Mouse (Mus musculus) kidney, embryonic 14.5 days (tissue): ENCODE measurements around the gene Strap. TPM values are rescaled to one million over a fixed set of nuclear protein-coding genes. Genes with fewer than 3 reads are reported as not detected.

Experiments
- ATAC-seq: fragments of 200-750 bp; cut with Nextera tagmentation; 2 replicates; pipeline ENCODE4 v1.8.0; 2017; ENCODE audit warnings: moderate number of reproducible peaks, mild to moderate bottlenecking, moderate TSS enrichment, moderate library complexity; ENCODE audit not compliant: low FRiP score, low TSS enrichment
- H3K27ac ChIP-seq: fragments of 300-500 bp; sonication (generic); 2 replicates; pipeline ENCODE4 v1.5.1; 2014; ENCODE audit warnings: low read depth, mild to moderate bottlenecking, low read length, moderate library complexity, mixed read lengths
- H3K27me3 ChIP-seq: fragments of 300-500 bp; sonication (generic); 2 replicates; pipeline ENCODE4 v1.6.1; 2014; ENCODE audit warnings: mild to moderate bottlenecking, low read length; ENCODE audit not compliant: control insufficient read depth, insufficient read depth
- H3K36me3 ChIP-seq: fragments of 300-500 bp; sonication (generic); 2 replicates; pipeline ENCODE4 v1.6.1; 2014; ENCODE audit warnings: low read length, mixed read lengths; ENCODE audit not compliant: control insufficient read depth, insufficient read depth
- H3K4me1 ChIP-seq: fragments of 300-500 bp; sonication (generic); 2 replicates; pipeline ENCODE4 v1.6.1; 2014; ENCODE audit warnings: low read length, mixed read lengths; ENCODE audit not compliant: control insufficient read depth, insufficient read depth
- H3K4me2 ChIP-seq: fragments of 300-500 bp; sonication (generic); replicated peaks from 2 replicates; pipeline ENCODE4 v1.6.1; 2014; ENCODE audit warnings: low read depth, mild to moderate bottlenecking, low read length
- H3K4me3 ChIP-seq: fragments of 300-500 bp; sonication (generic); 2 replicates; pipeline ENCODE4 v1.5.1; 2014; ENCODE audit warnings: mild to moderate bottlenecking, low read length
- H3K9ac ChIP-seq: fragments of 300-500 bp; sonication (generic); 2 replicates; pipeline ENCODE4 v1.6.1; 2014; ENCODE audit warnings: low read depth, mild to moderate bottlenecking, low read length, moderate library complexity
- H3K9me3 ChIP-seq: fragments of 300-500 bp; sonication (generic); 2 replicates; pipeline ENCODE4 v1.6.1; 2016; ENCODE audit warnings: low read length; ENCODE audit not compliant: control insufficient read depth
- WGBS: fragments of 180-500 bp; shearing (Covaris S2); extraction: QIAGEN DNeasy Blood & Tissue Kit; methylation state at CpG from one replicate; pipeline ENCODE4 v1.1.7; 2014; 5-methylcytosine and 5-hydroxymethylcytosine counted together
- polyA plus RNA-seq: library from polyadenylated mRNA; unstranded; fragments of >200 nt; fragmentation: Nextera tagmentation; extraction: Ambion mirVana; gene quantifications from 2 replicates; pipeline ENCODE4 v1.2.1, GENCODE M21; 2014

Strap gene
- polyA plus RNA-seq, 1 experiment from 2014 or later, result 200 TPM

- H3K9me3 ChIP-seq, result no peaks in the 10 kb centered on the region
- no peak overlapping the region for H3K4me3 ChIP-seq
- H3K9ac ChIP-seq, result no peak overlapping the region
- H3K27me3 ChIP-seq, result no peaks in the 10 kb centered on the region
- H3K27ac ChIP-seq, result no peak overlapping the region
- no peak for ATAC-seq
- peaks cover 80% of the 10 kb centered on the region for H3K36me3 ChIP-seq
- H3K4me2 ChIP-seq, result no peak overlapping the region
- WGBS, result 82% methylated on average over 5 of the region's 5 CpGs
- H3K4me1 ChIP-seq, result no peaks in the 10 kb centered on the region
Measured at GRCm38 (mm10) chr6:137747174-137747928, 12.5 kb downstream of the Strap start.

DNA sequence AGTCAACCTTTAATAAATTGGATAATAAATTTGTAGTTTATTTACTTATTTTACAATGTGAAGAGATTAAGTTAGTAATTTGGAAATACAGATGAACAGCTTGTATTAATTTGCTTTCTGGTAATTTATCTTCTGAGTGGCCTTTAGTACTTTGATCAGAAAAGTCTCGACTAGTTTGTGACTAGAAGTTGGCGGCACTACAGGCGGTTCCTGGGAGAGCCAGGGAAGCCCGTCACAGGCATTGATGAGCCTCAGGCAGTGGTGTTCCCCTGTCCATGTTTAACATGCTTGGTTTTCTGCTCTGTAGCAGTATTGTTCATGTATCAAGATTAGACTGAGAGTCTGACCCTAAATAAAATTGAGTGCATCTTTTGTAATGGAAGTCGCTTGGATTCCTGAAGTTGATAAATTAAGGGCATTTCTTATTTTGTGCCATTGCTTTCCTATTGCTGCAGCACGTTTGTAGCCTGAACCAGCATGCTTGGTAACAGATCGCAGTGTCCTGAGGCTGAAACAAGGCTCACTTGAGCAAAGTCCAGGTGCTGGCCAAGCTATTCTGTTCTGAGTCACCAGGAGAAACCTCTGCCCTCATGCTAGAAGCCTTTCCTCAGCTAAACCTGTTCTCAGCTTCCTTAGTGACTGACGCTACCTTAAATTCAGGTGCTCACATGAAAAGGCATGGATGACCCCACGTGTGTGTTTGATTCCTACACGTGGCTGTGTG, 16.8 kb downstream of the Strap start:
- H3K4me3 ChIP-seq, result no peak overlapping the region
- no peak overlapping the region for H3K9ac ChIP-seq
- peaks cover 44% of the 10 kb centered on the region for H3K36me3 ChIP-seq
- H3K27ac ChIP-seq, result no peak overlapping the region
- 0 out of 2 replicates have a peak, but pooled peaks cover 4% of the 10 kb centered on the region for H3K4me1 ChIP-seq
- no peak overlapping the region for H3K4me2 ChIP-seq
- 87% methylated on average over 10 of the region's 10 CpGs for WGBS
- no peaks in the 10 kb centered on the region for H3K27me3 ChIP-seq
- no peaks in the 10 kb centered on the region for H3K9me3 ChIP-seq
- ATAC-seq, result no peak

DNA sequence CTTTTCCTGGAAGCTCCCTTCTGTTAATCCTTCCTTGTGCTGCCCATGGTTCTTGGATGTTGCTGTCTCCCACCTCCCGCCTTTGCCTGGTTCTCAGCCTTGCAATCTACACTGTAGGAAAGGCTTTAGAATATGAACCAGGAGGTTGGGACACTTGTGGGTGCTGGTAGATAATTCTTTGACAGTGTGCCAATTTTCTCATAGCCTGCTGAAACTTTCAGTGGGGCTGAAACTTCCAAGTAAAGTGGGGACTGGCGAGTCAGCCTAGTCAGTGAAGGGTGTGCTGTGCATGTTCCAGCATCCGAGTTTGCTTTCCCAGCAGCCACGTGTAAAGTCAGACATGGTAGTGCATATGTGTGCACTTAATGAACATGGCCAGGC, 17.4 kb downstream of the Strap start:
- no peak overlapping the region for H3K27ac ChIP-seq

GRCm38 (mm10) chr6:137754056-137754856, 19.4 kb downstream of the Strap start, which contains the start of gene Dera:
Gene Dera (plus strand): TSS chr6:137754546.
- ATAC-seq, result peak; percentile 95
- peak within 1 kb of the TSS; percentile 65; the same call in 1 of the 2 replicates for H3K27ac ChIP-seq
- H3K4me1 ChIP-seq, result 0 out of 2 replicates have a peak, but pooled peaks cover 4% of the 10 kb centered on the region
- 9% methylated on average over 26 of the region's 26 CpGs for WGBS
- peaks cover 24% of the 10 kb centered on the region for H3K36me3 ChIP-seq
- peak within 1 kb of the TSS; percentile 65 for H3K9ac ChIP-seq
- H3K9me3 ChIP-seq, result no peaks in the 10 kb centered on the region
- peak within 1 kb of the TSS; percentile 71 for H3K4me3 ChIP-seq
- no peaks in the 10 kb centered on the region for H3K27me3 ChIP-seq
- H3K4me2 ChIP-seq, result peak within 1 kb of the TSS; percentile 69

More for the DNA sequence above, 17.4 kb downstream of the Strap start:
- no peak overlapping the region for H3K4me2 ChIP-seq
- H3K9me3 ChIP-seq, result no peaks in the 10 kb centered on the region
- no peak for ATAC-seq
- no peak overlapping the region for H3K9ac ChIP-seq
- H3K4me3 ChIP-seq, result no peak overlapping the region
- H3K4me1 ChIP-seq, result 0 out of 2 replicates have a peak, but pooled peaks cover 4% of the 10 kb centered on the region
- peaks cover 39% of the 10 kb centered on the region for H3K36me3 ChIP-seq
- 87% methylated on average over 4 of the region's 4 CpGs for WGBS
- H3K27me3 ChIP-seq, result no peaks in the 10 kb centered on the region

GRCm38 (mm10) chr6:137754857-137755232, 20.0 kb downstream of the Strap start:
- WGBS, result 4% methylated on average over 8 of the region's 8 CpGs
- no peak for ATAC-seq

GRCm38 (mm10) chr6:137756310-137756709, 21.4 kb downstream of the Strap start:
- no peak overlapping the region for H3K27ac ChIP-seq
- no peak overlapping the region for H3K9ac ChIP-seq
- H3K27me3 ChIP-seq, result no peaks in the 10 kb centered on the region
- peaks cover 9% of the 10 kb centered on the region; the same call in 1 of the 2 replicates for H3K36me3 ChIP-seq
- H3K4me2 ChIP-seq, result no peak overlapping the region
- no peak overlapping the region for H3K4me3 ChIP-seq
- no peak for ATAC-seq
- WGBS, result 68% methylated on average over 5 of the region's 5 CpGs
- 0 out of 2 replicates have a peak, but pooled peaks cover 12% of the 10 kb centered on the region for H3K4me1 ChIP-seq
- H3K9me3 ChIP-seq, result no peaks in the 10 kb centered on the region

More at GRCm38 (mm10) chr6:137754857-137755232, 20.0 kb downstream of the Strap start:
- Histone ChIP-seq H3K27me3 (no peaks in the 10 kb centered on the region), H3K9me3 (no peaks in the 10 kb centered on the region), H3K4me3 (peak overlapping the region; percentile 71), H3K4me2 (peak overlapping the region; percentile 69), H3K36me3 (peaks cover 18% of the 10 kb centered on the region), H3K9ac (peak overlapping the region; percentile 65), H3K27ac (no peak overlapping the region), H3K4me1 (0 out of 2 replicates have a peak, but pooled peaks cover 10% of the 10 kb centered on the region)

DNA sequence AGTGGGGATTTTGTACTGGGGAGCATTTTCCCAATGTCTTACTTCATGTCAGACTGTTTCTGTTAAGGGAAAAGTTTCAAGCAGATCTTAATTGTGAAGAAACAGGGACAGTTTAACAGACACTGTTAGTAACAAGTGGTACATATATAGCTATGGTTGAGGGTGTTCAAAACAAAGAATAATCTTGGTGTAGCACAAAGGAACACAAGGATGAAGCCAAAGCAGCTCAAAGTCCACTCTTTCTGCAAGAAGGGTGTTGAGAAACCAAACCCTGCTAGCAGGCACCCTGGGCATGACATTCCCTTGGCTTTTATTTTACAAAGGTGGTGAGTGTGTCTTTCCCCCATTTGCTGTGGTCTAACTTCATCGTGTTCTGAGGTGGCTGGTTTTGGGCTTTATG, 23.0 kb downstream of the Strap start:
- 82% methylated on average over 1 of the region's 1 CpGs for WGBS
- Histone ChIP-seq H3K9me3 (no peaks in the 10 kb centered on the region), H3K4me1 (0 out of 2 replicates have a peak, but pooled peaks cover 12% of the 10 kb centered on the region)

DNA sequence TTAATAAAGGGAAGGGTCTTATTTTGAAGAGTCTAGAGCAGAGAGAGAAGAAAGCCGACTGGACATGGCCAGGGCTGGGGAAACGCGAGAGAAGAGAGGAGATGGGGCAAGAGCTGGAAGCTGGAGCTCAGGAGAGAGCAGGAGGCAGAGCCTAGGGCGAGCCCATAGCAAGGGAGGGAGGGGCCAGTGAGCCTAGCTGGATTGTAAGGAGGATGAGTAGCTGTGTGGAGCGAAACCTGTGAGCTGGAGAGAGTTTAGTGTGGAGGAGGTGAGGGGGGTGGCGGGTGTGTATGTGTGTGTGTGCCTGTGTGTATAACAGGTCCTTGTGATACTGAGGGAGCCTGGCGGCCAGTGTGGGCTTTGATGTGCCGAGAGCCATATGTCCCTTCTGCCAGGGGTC, 24.8 kb downstream of the Strap start:
- 23% methylated on average over 8 of the region's 8 CpGs for WGBS
- no peak overlapping the region for H3K9ac ChIP-seq
- ATAC-seq, result peak; percentile 48; the same call in 1 of the 2 replicates
- H3K9me3 ChIP-seq, result no peaks in the 10 kb centered on the region
- H3K36me3 ChIP-seq, result no peaks in the 10 kb centered on the region
- no peaks in the 10 kb centered on the region for H3K27me3 ChIP-seq
- H3K27ac ChIP-seq, result no peak overlapping the region
- H3K4me2 ChIP-seq, result no peak overlapping the region
- H3K4me1 ChIP-seq, result 0 out of 2 replicates have a peak, but pooled peaks cover 12% of the 10 kb centered on the region
- no peak overlapping the region for H3K4me3 ChIP-seq

More for the DNA sequence above, 23.0 kb downstream of the Strap start:
- H3K4me2 ChIP-seq, result no peak overlapping the region
- no peaks in the 10 kb centered on the region for H3K27me3 ChIP-seq
- no peak overlapping the region for H3K4me3 ChIP-seq
- no peaks in the 10 kb centered on the region for H3K36me3 ChIP-seq
- no peak overlapping the region for H3K27ac ChIP-seq
- no peak overlapping the region for H3K9ac ChIP-seq
- no peak for ATAC-seq
